Mouse (Mus musculus): Measurements from ENCODE around the gene Zfp444.

- TF ChIP-seq CTCF (IDR thresholded peaks at IDR 0.05; ENCODE audit: low read depth, low read length) (no peak), EP300 (IDR thresholded peaks at IDR 0.05; ENCODE audit: insufficient read depth, low read depth, low read length) (no peak)
Measured at GRCm38 (mm10) chr7:6146194-6146981, 25.6 kb upstream of the Zfp444 start.

All from ES-Bruce4 (cell line).